9 mouse cellular contexts compared by ENCODE assay signal in the genomic region with DNA sequence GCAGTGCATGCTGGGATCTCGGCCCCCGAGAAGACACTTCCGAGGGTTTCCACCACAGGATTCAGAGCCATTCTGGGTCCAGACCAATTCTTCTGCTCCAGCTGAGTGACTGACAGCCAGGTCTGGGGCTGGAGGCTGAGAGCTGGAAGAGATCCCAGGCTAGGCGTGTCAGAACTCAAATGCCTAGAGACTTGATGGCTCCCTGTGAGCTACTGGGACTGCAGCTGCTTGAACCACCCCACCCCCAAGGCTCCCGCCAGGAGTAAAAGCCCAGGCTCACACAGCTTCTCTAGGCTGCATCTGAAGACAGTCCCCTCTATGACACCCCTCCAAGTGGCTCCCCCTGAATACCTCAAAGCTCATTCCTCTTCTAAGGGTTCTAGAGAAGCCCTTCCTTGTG. TPM values are rescaled to one million over a fixed set of nuclear protein-coding genes. Genes with fewer than 3 reads are reported as not detected.
DNase-seq lines count a peak whose midpoint lies in the region; ATAC-seq lines count a peak whose summit lies in the region.
"Had no signal": no experiment of that assay in that cellular context is flagged by ENCODE, and none has a peak within 500 bp of the region (broad histone marks: within the 10 kb centered on the region; RNA-seq: fewer than 3 reads in every experiment).

No protein-coding gene starts in this region.

- H3K4me1 ChIP-seq in kidney, embryonic 14.5 days (ENCODE audit: control insufficient read depth, insufficient read depth, low read length), result no peaks in the 10 kb centered on the region; the same call in 1 of the 2 replicates
- H3K4me1 ChIP-seq in stomach, embryonic 15.5 days, result peaks cover 10% of the 10 kb centered on the region; the same call in 1 of the 2 replicates
- H3K4me1 ChIP-seq: megakaryocyte, embryonic 14.5 days had no signal

- H3K27ac ChIP-seq in kidney, embryonic 14.5 days (ENCODE audit: low read depth, low read length), result no peak overlapping the region
- H3K27ac ChIP-seq in stomach, embryonic 15.5 days, result no peak overlapping the region

- H3K36me3 ChIP-seq in kidney, embryonic 14.5 days (ENCODE audit: control insufficient read depth, insufficient read depth, low read length), result no peaks in the 10 kb centered on the region
- H3K36me3 ChIP-seq in stomach, embryonic 15.5 days, result no peaks in the 10 kb centered on the region

- no peaks in the 10 kb centered on the region for H3K9me3 ChIP-seq in kidney, embryonic 14.5 days (ENCODE audit: control insufficient read depth, low read length)
- no peaks in the 10 kb centered on the region for H3K9me3 ChIP-seq in stomach, embryonic 15.5 days
- H3K9me3 ChIP-seq: megakaryocyte, embryonic 14.5 days had no signal

- DNase-seq in adrenal gland, postnatal 14 days, result peak; percentile 71
- no peak for DNase-seq in adrenal gland, postnatal 4 days (ENCODE audit: low spot score in 2 of 2)
- DNase-seq in Muller cell, postnatal 12 days (ENCODE audit: inconsistent ontology term), result peak; percentile 90
- peak; percentile 88 for DNase-seq in gastrocnemius, postnatal 25 days
- DNase-seq in lung, adult 18-20 months, result peak; percentile 68
- no peak for DNase-seq in thymus, postnatal 0 days (ENCODE audit: low spot score)

- H3K4me3 ChIP-seq in kidney, embryonic 14.5 days (ENCODE audit: low read length), result no peak overlapping the region
- H3K4me3 ChIP-seq in stomach, embryonic 15.5 days (replicated peaks), result no peak overlapping the region
- H3K4me3 ChIP-seq: megakaryocyte, embryonic 14.5 days had no signal

- H3K27me3 ChIP-seq in kidney, embryonic 14.5 days (ENCODE audit: control insufficient read depth, insufficient read depth, low read length), result no peaks in the 10 kb centered on the region
- no peaks in the 10 kb centered on the region for H3K27me3 ChIP-seq in stomach, embryonic 15.5 days (replicated peaks)

- WGBS in kidney, embryonic 14.5 days, result 63% methylated on average over 5 of the region's 5 CpGs
- WGBS in stomach, embryonic 15.5 days, result 38% methylated on average over 5 of the region's 5 CpGs

- H3K9ac ChIP-seq in kidney, embryonic 14.5 days (ENCODE audit: low read depth, low read length), result no peak overlapping the region
- H3K9ac ChIP-seq in stomach, embryonic 15.5 days, result no peak overlapping the region

- peak; percentile 75 for ATAC-seq in kidney, embryonic 14.5 days (ENCODE audit: low FRiP score, low TSS enrichment)
- ATAC-seq in stomach, embryonic 15.5 days (ENCODE audit: insufficient read depth, low FRiP score, low read depth), result peak; percentile 51

- H3K4me2 ChIP-seq in kidney, embryonic 14.5 days (replicated peaks; ENCODE audit: low read depth, low read length), result no peak overlapping the region
- H3K4me2 ChIP-seq in stomach, embryonic 15.5 days, result no peak overlapping the region

RNA-seq across cellular contexts. Expression of gene Fat2, which starts 42.0 kb away (rescaled TPM):
- total RNA-seq in adrenal gland, postnatal 14 days (2021), result 0.11 and 0.56 TPM in 2 replicates
- total RNA-seq in adrenal gland, postnatal 4 days (2021), result under 1 TPM; 0.11 to 0.22 TPM
- under 1 TPM; 0.05 TPM for total RNA-seq in gastrocnemius, postnatal 25 days (2021)
- 0.04 and 0.16 TPM in 2 replicates for polyA plus RNA-seq in kidney, embryonic 14.5 days (2014; fragmentation: Nextera tagmentation; extraction: Ambion mirVana)
- polyA plus RNA-seq in stomach, embryonic 15.5 days (2015; fragmentation: Nextera tagmentation; extraction: Ambion mirVana), result 0.62 and 0.69 TPM in 2 replicates
- polyA plus RNA-seq in thymus, postnatal 0 days (2015; fragmentation: Nextera tagmentation; extraction: Ambion mirVana), result 0.51 and 0.55 TPM in 2 replicates

RNA-seq across cellular contexts. Expression of gene Sparc, which starts 44.6 kb away (rescaled TPM):
- 2,357 and 2,456 TPM in 2 replicates for total RNA-seq in adrenal gland, postnatal 14 days (2021)
- 1,000 to 10,000 TPM; 2,300 to 2,476 TPM for total RNA-seq in adrenal gland, postnatal 4 days (2021)
- 1,000 to 10,000 TPM in 1 of 2 experiments, 100 to 1,000 TPM in 1; 811 to 1,001 TPM for total RNA-seq in gastrocnemius, postnatal 25 days (2021)
- 817 and 919 TPM in 2 replicates for polyA plus RNA-seq in kidney, embryonic 14.5 days (2014; fragmentation: Nextera tagmentation; extraction: Ambion mirVana)
- 1,683 and 1,927 TPM in 2 replicates for polyA plus RNA-seq in stomach, embryonic 15.5 days (2015; fragmentation: Nextera tagmentation; extraction: Ambion mirVana)
- polyA plus RNA-seq in thymus, postnatal 0 days (2015; fragmentation: Nextera tagmentation; extraction: Ambion mirVana), result 297 TPM in 2 replicates

Comparison
In these comparisons a context has a peak if more than half of its experiments do, and no peak if none do; other contexts are left out.
1. DNase-seq: peak in adrenal gland, postnatal 14 days (single experiment), Muller cell, postnatal 12 days (single experiment), gastrocnemius, postnatal 25 days (single experiment) and lung, adult 18-20 months (2 of 2); none in adrenal gland, postnatal 4 days (0 of 2) and thymus, postnatal 0 days (single experiment).